Mouse (Mus musculus): Measurements from ENCODE around the gene Pdhx.

DNA sequence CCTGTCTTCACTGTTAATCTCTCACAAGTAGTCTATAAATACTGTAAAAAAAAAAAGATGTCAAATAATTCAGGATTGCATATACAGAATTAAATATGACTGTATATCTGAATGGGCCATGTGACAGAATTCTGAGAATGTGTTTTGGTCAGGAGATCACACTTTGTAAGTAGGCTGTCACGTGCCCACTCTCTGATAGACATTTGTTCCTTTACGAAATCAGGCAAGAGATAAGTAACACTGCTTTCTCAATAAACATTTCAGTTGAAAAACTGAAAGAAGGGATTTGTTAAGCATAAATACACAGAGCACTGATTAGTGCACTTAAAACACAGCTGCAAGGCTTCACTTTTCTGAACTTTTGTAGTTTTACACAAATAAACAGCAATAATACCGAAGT lies 2.7 kb downstream of the Pdhx start:
- TF ChIP-seq GATA1 (IDR thresholded peaks at IDR 0.05; ENCODE audit: borderline replicate concordance, low read length) (no peak), FLI1 (IDR thresholded peaks at IDR 0.05; ENCODE audit: low read length) (no peak)

Measured in megakaryocyte, embryonic 14.5 days (primary cell).